Mouse (Mus musculus) kidney, adult 2 months (tissue): ENCODE measurements at regions not wholly inside any gene's neighbourhood (a gene's known extent, or its start where the extent isn't known, plus 50 kb on each side); places are given as distances from the start of the nearest gene placed in this dataset.

ENCODE experiments used
- CTCF ChIP-seq: fragments of 200-500 bp; conservative IDR thresholded peaks from 2 replicates; pipeline ENCODE4 v1.5.1; 2011; ENCODE audit warnings: low read depth, mild to moderate bottlenecking, control low read depth, low read length, moderate library complexity, mixed read lengths; ENCODE audit not compliant: insufficient read depth, insufficient read length
- POLR2A ChIP-seq: fragments of 200-500 bp; IDR thresholded peaks from one replicate; pipeline ENCODE4 v1.6.1; 2011; ENCODE audit warnings: low read depth, low read length, control low read depth

DNA sequence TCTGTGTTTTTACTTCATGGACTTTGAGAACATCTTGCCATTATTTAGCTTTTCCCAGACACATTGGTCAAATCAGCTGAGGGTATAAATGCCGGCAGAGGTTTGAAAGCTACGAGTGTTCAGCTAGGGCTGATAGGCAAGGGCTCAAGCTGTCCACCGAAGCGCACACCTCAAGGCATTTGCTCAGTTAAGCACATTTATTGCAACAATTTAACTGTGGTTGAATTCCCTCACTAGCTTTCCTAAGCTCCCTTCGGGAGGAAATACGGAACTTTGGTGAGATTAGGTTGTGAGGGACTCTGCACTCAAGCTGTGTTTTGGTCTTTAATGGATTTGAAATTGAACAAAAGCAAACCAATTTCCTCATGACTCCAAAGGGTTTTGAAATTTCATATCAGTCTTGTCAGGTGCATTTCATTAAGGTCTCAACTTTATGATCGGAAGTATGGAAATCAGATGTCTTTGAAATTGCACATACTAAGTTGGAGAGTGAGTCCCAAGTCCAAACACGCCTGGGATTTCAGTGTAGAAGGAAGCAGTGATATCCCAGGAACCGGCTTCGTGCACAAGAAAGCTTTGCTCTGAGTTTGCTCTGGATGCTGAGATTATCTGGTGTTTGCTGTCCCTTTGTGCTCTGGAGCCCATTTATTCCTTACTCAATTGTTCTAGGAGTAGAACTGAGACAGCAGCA, 223.0 kb upstream of the Sdr16c6 start:
- TF ChIP-seq POLR2A (no peak), CTCF (no peak)
